Mouse (Mus musculus) inflammation-experienced regulatory T-cells, adult 16 weeks (primary cell): ENCODE measurements around the gene Otud1. TPM values are rescaled to one million over a fixed set of nuclear protein-coding genes. Genes with fewer than 3 reads are reported as not detected.

Source experiments
- polyA plus RNA-seq: library from polyadenylated mRNA; unstranded; fragments of 100-300 nt; shearing (Covaris generic); gene quantifications from one replicate; pipeline ENCODE4 v1.2.1, GENCODE M21; 2017

Gene Otud1
- polyA plus RNA-seq = 0.61 TPM

GRCm38 (mm10) chr2:19657158-19657874, at the start of gene Otud1:
Gene Otud1, plus strand, starts transcription at chr2:19657752.

Other genes starting within 250 kb of the Otud1 start
- gene Ptf1a, start 212.1 kb upstream of the Otud1 start, polyA plus RNA-seq = not detected
- not detected for gene 4921504E06Rik, start 103.8 kb upstream of the Otud1 start, polyA plus RNA-seq